7 mouse cellular contexts compared by ENCODE assay signal in genomic region chr13:52974676-52975075, GRCm38 (mm10). TPM values are rescaled to one million over a fixed set of nuclear protein-coding genes. Genes with fewer than 3 reads are reported as not detected.
DNase-seq lines count a peak whose midpoint lies in the region; ATAC-seq lines count a peak whose summit lies in the region.

No protein-coding gene starts in this region.

- H3K36me3 ChIP-seq in liver, embryonic 16.5 days (ENCODE audit: control insufficient read depth, insufficient read depth): no peaks in the 10 kb centered on the region
- no peaks in the 10 kb centered on the region for H3K36me3 ChIP-seq in liver, embryonic 11.5 days (ENCODE audit: control insufficient read depth, insufficient read depth, low read length)
- H3K36me3 ChIP-seq in neural tube, embryonic 15.5 days: no peaks in the 10 kb centered on the region

- no peak overlapping the region for H3K9ac ChIP-seq in liver, embryonic 16.5 days (ENCODE audit: low read depth, low read length)
- H3K9ac ChIP-seq in liver, embryonic 11.5 days (ENCODE audit: low read depth, low read length): no peak overlapping the region
- H3K9ac ChIP-seq in neural tube, embryonic 15.5 days (replicated peaks): no peak overlapping the region

- H3K27me3 ChIP-seq in liver, embryonic 16.5 days (ENCODE audit: control insufficient read depth, insufficient read depth, low read depth, low read length): peaks cover 25% of the 10 kb centered on the region
- peaks cover 27% of the 10 kb centered on the region for H3K27me3 ChIP-seq in liver, embryonic 11.5 days (replicated peaks; ENCODE audit: control insufficient read depth, insufficient read depth, low read length)
- H3K27me3 ChIP-seq in neural tube, embryonic 15.5 days (replicated peaks): no peaks in the 10 kb centered on the region

- no peak overlapping the region for H3K4me3 ChIP-seq in liver, embryonic 16.5 days (ENCODE audit: low read depth, low read length)
- no peak overlapping the region for H3K4me3 ChIP-seq in liver, embryonic 11.5 days (ENCODE audit: low read depth, low read length)
- H3K4me3 ChIP-seq in neural tube, embryonic 15.5 days (replicated peaks): no peak overlapping the region

- no peak overlapping the region for H3K4me2 ChIP-seq in liver, embryonic 16.5 days (ENCODE audit: low read depth, low read length)
- no peak overlapping the region for H3K4me2 ChIP-seq in liver, embryonic 11.5 days
- H3K4me2 ChIP-seq in neural tube, embryonic 15.5 days: no peak overlapping the region

- WGBS in liver, embryonic 16.5 days (ENCODE audit: insufficient replicate concordance): 36% methylated on average over 3 of the region's 3 CpGs
- 53% methylated on average over 3 of the region's 3 CpGs for WGBS in liver, embryonic 11.5 days
- WGBS in neural tube, embryonic 15.5 days: 64% methylated on average over 3 of the region's 3 CpGs

- DNase-seq in liver, embryonic 11.5 days (ENCODE audit: low spot score): no peak
- DNase-seq in gastrocnemius, postnatal 10 days: peak; percentile 24
- DNase-seq in kidney, postnatal 10 days: peak; percentile 75
- DNase-seq in yolk sac, embryonic 10.5 days (ENCODE audit: low spot score): peak; percentile 70
- DNase-seq in ovary, postnatal 14 days (ENCODE audit: low spot score): no peak

- H3K4me1 ChIP-seq in liver, embryonic 16.5 days (ENCODE audit: control insufficient read depth, low read depth, low read length): peaks cover 12% of the 10 kb centered on the region
- H3K4me1 ChIP-seq in liver, embryonic 11.5 days (replicated peaks; ENCODE audit: control insufficient read depth, insufficient read depth, low read length): peaks cover 19% of the 10 kb centered on the region
- H3K4me1 ChIP-seq in neural tube, embryonic 15.5 days: peaks cover 54% of the 10 kb centered on the region

- peak; percentile 62; the same call in 1 of the 2 replicates for ATAC-seq in liver, embryonic 16.5 days (ENCODE audit: low read depth)
- ATAC-seq in liver, embryonic 11.5 days (replicated peaks; ENCODE audit: low FRiP score): no peak
- no peak for ATAC-seq in neural tube, embryonic 15.5 days (ENCODE audit: low FRiP score)

- H3K27ac ChIP-seq in liver, embryonic 16.5 days (ENCODE audit: low read length): peak overlapping the region; percentile 38
- no peak overlapping the region for H3K27ac ChIP-seq in liver, embryonic 11.5 days (ENCODE audit: low read depth, low read length)
- no peak overlapping the region for H3K27ac ChIP-seq in neural tube, embryonic 15.5 days (replicated peaks)

- H3K9me3 ChIP-seq in liver, embryonic 16.5 days (replicated peaks; ENCODE audit: control insufficient read depth, low read length): no peaks in the 10 kb centered on the region
- no peaks in the 10 kb centered on the region for H3K9me3 ChIP-seq in liver, embryonic 11.5 days (ENCODE audit: control insufficient read depth, low read length)
- no peaks in the 10 kb centered on the region for H3K9me3 ChIP-seq in neural tube, embryonic 15.5 days (replicated peaks)

RNA-seq across cellular contexts. Expression of gene Nfil3, which starts 6.2 kb away (rescaled TPM):
- polyA plus RNA-seq in liver, embryonic 16.5 days (2015; fragmentation: Nextera tagmentation; extraction: Ambion mirVana): 6.6 and 7.4 TPM in 2 replicates
- 8.5 and 9.8 TPM in 2 replicates for polyA plus RNA-seq in liver, embryonic 11.5 days (2014; fragmentation: Nextera tagmentation; extraction: Ambion mirVana)
- 10 to 100 TPM; 14.8 to 18.4 TPM for total RNA-seq in gastrocnemius, postnatal 10 days (2021)
- polyA plus RNA-seq in neural tube, embryonic 15.5 days (2015; fragmentation: Nextera tagmentation; extraction: Ambion mirVana): 43.0 and 45.6 TPM in 2 replicates

RNA-seq across cellular contexts. Expression of gene Auh, which starts 45.2 kb away (rescaled TPM):
- 26.8 and 27.2 TPM in 2 replicates for polyA plus RNA-seq in liver, embryonic 16.5 days (2015; fragmentation: Nextera tagmentation; extraction: Ambion mirVana)
- 35.4 and 36.4 TPM in 2 replicates for polyA plus RNA-seq in liver, embryonic 11.5 days (2014; fragmentation: Nextera tagmentation; extraction: Ambion mirVana)
- total RNA-seq in gastrocnemius, postnatal 10 days (2021): 10 to 100 TPM; 47.7 to 50.8 TPM
- polyA plus RNA-seq in neural tube, embryonic 15.5 days (2015; fragmentation: Nextera tagmentation; extraction: Ambion mirVana): 70.2 and 75.7 TPM in 2 replicates

Comparison
In these comparisons a context has a peak if more than half of its experiments do, and no peak if none do; other contexts are left out.
1. DNase-seq: peak in gastrocnemius, postnatal 10 days (single experiment), kidney, postnatal 10 days (single experiment) and yolk sac, embryonic 10.5 days (single experiment); none in liver, embryonic 11.5 days (single experiment) and ovary, postnatal 14 days (single experiment).